Mouse (Mus musculus): ENCODE results near the gene Ralgps2. TPM values are rescaled to one million over a fixed set of nuclear protein-coding genes. Genes with fewer than 3 reads are reported as not detected.

The Ralgps2 gene
- polyA plus RNA-seq, 1 experiment from 2014 or later: 34.1 TPM

- ATAC-seq: no peak
- Histone ChIP-seq H3K4me2 (replicated peaks; ENCODE audit: low read depth) (no peak overlapping the region), H3K4me1 (replicated peaks; ENCODE audit: control insufficient read depth, insufficient read depth, low read length) (no peaks in the 10 kb centered on the region), H3K4me3 (ENCODE audit: low read depth, low read length) (no peak overlapping the region), H3K9me3 (ENCODE audit: control insufficient read depth) (no peaks in the 10 kb centered on the region), H3K27me3 (replicated peaks; ENCODE audit: control insufficient read depth, insufficient read depth, low read length) (no peaks in the 10 kb centered on the region), H3K9ac (ENCODE audit: low read depth, low read length) (no peak overlapping the region), H3K27ac (ENCODE audit: low read depth, low read length) (no peak overlapping the region), H3K36me3 (ENCODE audit: control insufficient read depth, insufficient read depth) (0 out of 2 replicates have a peak, but pooled peaks cover 3% of the 10 kb centered on the region)
- WGBS: 81% methylated on average over 2 of the region's 2 CpGs
- no peak for TF ChIP-seq CTCF (IDR thresholded peaks at IDR 0.05; ENCODE audit: low read depth)
Measured at GRCm38 (mm10) chr1:156856666-156857065, 82.8 kb downstream of the Ralgps2 start.

- H3K9ac ChIP-seq (ENCODE audit: low read depth, low read length): no peak overlapping the region
- no peaks in the 10 kb centered on the region for H3K36me3 ChIP-seq (ENCODE audit: control insufficient read depth, insufficient read depth)
- no peak for TF ChIP-seq CTCF (IDR thresholded peaks at IDR 0.05; ENCODE audit: low read depth)
- no peak overlapping the region for H3K4me3 ChIP-seq (ENCODE audit: low read depth, low read length)
- no peak overlapping the region for H3K27ac ChIP-seq (ENCODE audit: low read depth, low read length)
- 58% methylated on average over 4 of the region's 4 CpGs for WGBS
- H3K4me1 ChIP-seq (replicated peaks; ENCODE audit: control insufficient read depth, insufficient read depth, low read length): no peaks in the 10 kb centered on the region
- no peak overlapping the region for H3K4me2 ChIP-seq (replicated peaks; ENCODE audit: low read depth)
- no peak for ATAC-seq
- no peaks in the 10 kb centered on the region for H3K9me3 ChIP-seq (ENCODE audit: control insufficient read depth)
- H3K27me3 ChIP-seq (replicated peaks; ENCODE audit: control insufficient read depth, insufficient read depth, low read length): no peaks in the 10 kb centered on the region
Measured at GRCm38 (mm10) chr1:156854558-156854957, 84.9 kb downstream of the Ralgps2 start.

- no peak overlapping the region for H3K9ac ChIP-seq (ENCODE audit: low read depth, low read length)
- no peaks in the 10 kb centered on the region for H3K4me1 ChIP-seq (replicated peaks; ENCODE audit: control insufficient read depth, insufficient read depth, low read length)
- no peak overlapping the region for H3K27ac ChIP-seq (ENCODE audit: low read depth, low read length)
- H3K9me3 ChIP-seq (ENCODE audit: control insufficient read depth): no peaks in the 10 kb centered on the region
- H3K27me3 ChIP-seq (replicated peaks; ENCODE audit: control insufficient read depth, insufficient read depth, low read length): no peaks in the 10 kb centered on the region
- TF ChIP-seq CTCF (IDR thresholded peaks at IDR 0.05; ENCODE audit: low read depth): no peak
- H3K36me3 ChIP-seq (ENCODE audit: control insufficient read depth, insufficient read depth): no peaks in the 10 kb centered on the region
- ATAC-seq: no peak
- 73% methylated on average over 5 of the region's 5 CpGs for WGBS
- no peak overlapping the region for H3K4me2 ChIP-seq (replicated peaks; ENCODE audit: low read depth)
- no peak overlapping the region for H3K4me3 ChIP-seq (ENCODE audit: low read depth, low read length)
Measured at GRCm38 (mm10) chr1:156852872-156853271, 86.6 kb downstream of the Ralgps2 start.

- H3K27ac ChIP-seq (ENCODE audit: low read depth, low read length): no peak overlapping the region
- H3K27me3 ChIP-seq (replicated peaks; ENCODE audit: control insufficient read depth, insufficient read depth, low read length): no peaks in the 10 kb centered on the region
- no peaks in the 10 kb centered on the region for H3K4me1 ChIP-seq (replicated peaks; ENCODE audit: control insufficient read depth, insufficient read depth, low read length)
- H3K9ac ChIP-seq (ENCODE audit: low read depth, low read length): no peak overlapping the region
- ATAC-seq: no peak
- H3K9me3 ChIP-seq (ENCODE audit: control insufficient read depth): no peaks in the 10 kb centered on the region
- WGBS: 56% methylated on average over 9 of the region's 9 CpGs
- no peaks in the 10 kb centered on the region for H3K36me3 ChIP-seq (ENCODE audit: control insufficient read depth, insufficient read depth)
- no peak overlapping the region for H3K4me2 ChIP-seq (replicated peaks; ENCODE audit: low read depth)
- TF ChIP-seq CTCF (IDR thresholded peaks at IDR 0.05; ENCODE audit: low read depth): no peak
- no peak overlapping the region for H3K4me3 ChIP-seq (ENCODE audit: low read depth, low read length)
Measured at GRCm38 (mm10) chr1:156852409-156852808, 87.0 kb downstream of the Ralgps2 start.

GRCm38 (mm10) chr1:156847098-156847497, 92.3 kb downstream of the Ralgps2 start:
- Histone ChIP-seq H3K9me3 (ENCODE audit: control insufficient read depth) (no peaks in the 10 kb centered on the region), H3K4me1 (replicated peaks; ENCODE audit: control insufficient read depth, insufficient read depth, low read length) (no peaks in the 10 kb centered on the region), H3K27ac (ENCODE audit: low read depth, low read length) (no peak overlapping the region), H3K4me3 (ENCODE audit: low read depth, low read length) (no peak overlapping the region), H3K36me3 (ENCODE audit: control insufficient read depth, insufficient read depth) (no peaks in the 10 kb centered on the region), H3K9ac (ENCODE audit: low read depth, low read length) (no peak overlapping the region), H3K4me2 (replicated peaks; ENCODE audit: low read depth) (no peak overlapping the region), H3K27me3 (replicated peaks; ENCODE audit: control insufficient read depth, insufficient read depth, low read length) (no peaks in the 10 kb centered on the region)
- TF ChIP-seq CTCF (IDR thresholded peaks at IDR 0.05; ENCODE audit: low read depth): no peak
- ATAC-seq: no peak
- 68% methylated on average over 4 of the region's 4 CpGs for WGBS

- 66% methylated on average over 11 of the region's 11 CpGs for whole genome bisulfite sequencing
- ATAC-seq: no peak
- H3K27ac ChIP-seq (ENCODE audit: low read depth, low read length): no peak overlapping the region
- no peak overlapping the region for H3K4me3 ChIP-seq (ENCODE audit: low read depth, low read length)
- H3K4me1 ChIP-seq (replicated peaks; ENCODE audit: control insufficient read depth, insufficient read depth, low read length): no peaks in the 10 kb centered on the region; the same call in 1 of the 2 replicates
- H3K27me3 ChIP-seq (replicated peaks; ENCODE audit: control insufficient read depth, insufficient read depth, low read length): no peaks in the 10 kb centered on the region
- no peak overlapping the region for H3K9ac ChIP-seq (ENCODE audit: low read depth, low read length)
- TF ChIP-seq CTCF (IDR thresholded peaks at IDR 0.05; ENCODE audit: low read depth): no peak
- peak overlapping the region; percentile 48 for H3K4me2 ChIP-seq (replicated peaks; ENCODE audit: low read depth)
- no peaks in the 10 kb centered on the region for H3K36me3 ChIP-seq (ENCODE audit: control insufficient read depth, insufficient read depth)
- no peaks in the 10 kb centered on the region for H3K9me3 ChIP-seq (ENCODE audit: control insufficient read depth)
Measured at GRCm38 (mm10) chr1:156841625-156842339, 97.6 kb downstream of the Ralgps2 start.

Measured in intestine, postnatal 0 days (tissue).